Mouse (Mus musculus): Measurements from ENCODE around the gene Gm44805. TPM values are rescaled to one million over a fixed set of nuclear protein-coding genes. Genes with fewer than 3 reads are reported as not detected.
A peak's percentile ranks its signal among the peaks of the same experiment; 100 is the strongest.

Gene Gm44805
- polyA plus RNA-seq, 1 experiment = not detected

DNA sequence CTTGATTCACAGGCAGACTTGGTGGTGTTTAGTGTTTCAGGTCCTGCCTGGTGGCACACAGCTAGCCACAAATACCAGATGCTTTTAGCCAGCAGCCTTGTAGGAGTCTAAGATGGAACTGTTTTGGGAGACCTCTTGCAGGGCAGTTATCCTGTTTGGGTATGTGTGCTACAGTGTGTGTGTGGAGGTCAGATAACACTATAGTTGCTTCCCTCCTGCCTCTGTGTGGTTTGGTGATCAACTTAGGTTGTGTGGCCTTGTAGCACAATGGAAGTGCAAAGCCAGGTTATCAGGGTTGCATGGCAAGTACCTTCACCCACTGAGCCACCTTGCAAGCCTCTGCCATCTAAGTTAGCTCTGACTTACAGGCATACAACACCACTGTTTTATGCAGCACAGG lies 48.5 kb downstream of the Gm44805 start:
- no peak for DNase-seq
- Histone ChIP-seq H3K36me3 (ENCODE audit: control insufficient read depth, insufficient read depth, low read length) (no peaks in the 10 kb centered on the region), H3K4me3 (ENCODE audit: insufficient read depth, low read depth, low read length) (no peak overlapping the region), H3K27ac (ENCODE audit: insufficient read depth, low read depth, low read length) (no peak overlapping the region), H3K27me3 (replicated peaks; ENCODE audit: control insufficient read depth, insufficient read depth, low read length) (no peaks in the 10 kb centered on the region), H3K4me1 (ENCODE audit: control insufficient read depth, insufficient read depth, low read length) (no peaks in the 10 kb centered on the region)
- TF ChIP-seq CTCF (conservative IDR thresholded peaks at IDR 0.05; ENCODE audit: insufficient read depth, insufficient read length, low read depth, low read length) = no peak
- TF ChIP-seq POLR2A (IDR thresholded peaks at IDR 0.05; ENCODE audit: low read depth, low read length) = no peak

DNA sequence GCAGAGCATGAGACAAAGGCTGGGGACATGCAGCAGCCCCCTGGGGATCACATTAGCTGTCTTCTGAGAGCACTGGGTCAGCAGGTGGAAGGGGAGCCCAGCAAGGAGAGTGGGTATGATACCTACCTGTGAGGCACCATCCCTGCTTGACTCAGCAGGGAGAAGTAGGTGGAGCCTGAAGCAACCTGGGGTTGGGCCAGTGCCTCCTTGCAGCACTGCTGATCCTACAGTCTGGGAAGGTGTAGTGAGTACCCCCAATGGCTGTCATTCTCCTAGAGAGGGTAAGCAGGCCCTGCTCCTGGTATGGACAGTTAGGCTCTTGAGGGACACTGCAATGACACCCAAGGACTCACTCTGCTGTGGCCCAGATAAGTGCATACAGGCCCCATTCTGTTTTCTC lies 48.9 kb downstream of the Gm44805 start:
- Histone ChIP-seq H3K27ac (ENCODE audit: insufficient read depth, low read depth, low read length) (no peak overlapping the region), H3K36me3 (ENCODE audit: control insufficient read depth, insufficient read depth, low read length) (no peaks in the 10 kb centered on the region)
- TF ChIP-seq CTCF (conservative IDR thresholded peaks at IDR 0.05; ENCODE audit: insufficient read depth, insufficient read length, low read depth, low read length) = no peak
- no peak for TF ChIP-seq POLR2A (IDR thresholded peaks at IDR 0.05; ENCODE audit: low read depth, low read length)

DNA sequence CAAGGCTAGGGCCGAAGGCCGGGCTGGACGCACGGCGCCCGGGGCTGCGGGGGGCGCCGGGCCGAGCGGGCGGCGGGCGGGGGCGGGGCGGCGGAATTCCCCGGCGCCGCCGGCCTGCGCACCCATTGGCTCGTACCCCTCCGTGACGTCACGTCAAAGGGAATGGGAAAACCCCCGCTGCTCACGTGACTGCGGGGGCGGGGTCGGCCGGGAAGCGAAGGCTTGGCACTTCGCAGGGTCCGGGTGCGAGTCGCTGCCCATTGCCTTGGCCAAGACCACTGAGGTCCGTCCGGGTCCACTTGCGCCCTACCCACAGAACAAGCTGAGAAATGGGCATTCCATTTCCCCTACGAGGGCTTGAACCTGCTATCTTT lies 51.9 kb downstream of the Gm44805 start, which contains the start of gene Relb:
Gene Relb (minus strand): TSS at position 78 of the 374 bp plus-strand sequence.
- under 1% methylated on average over 41 of the region's 41 CpGs for WGBS
- H3K27ac ChIP-seq (ENCODE audit: insufficient read depth, low read depth, low read length) = peak within 1 kb of the TSS; percentile 68

More for the DNA sequence above, 48.9 kb downstream of the Gm44805 start:
- Histone ChIP-seq H3K4me1 (ENCODE audit: control insufficient read depth, insufficient read depth, low read length) (no peaks in the 10 kb centered on the region), H3K27me3 (replicated peaks; ENCODE audit: control insufficient read depth, insufficient read depth, low read length) (no peaks in the 10 kb centered on the region), H3K4me3 (ENCODE audit: insufficient read depth, low read depth, low read length) (no peak overlapping the region)
- DNase-seq = no peak

DNA sequence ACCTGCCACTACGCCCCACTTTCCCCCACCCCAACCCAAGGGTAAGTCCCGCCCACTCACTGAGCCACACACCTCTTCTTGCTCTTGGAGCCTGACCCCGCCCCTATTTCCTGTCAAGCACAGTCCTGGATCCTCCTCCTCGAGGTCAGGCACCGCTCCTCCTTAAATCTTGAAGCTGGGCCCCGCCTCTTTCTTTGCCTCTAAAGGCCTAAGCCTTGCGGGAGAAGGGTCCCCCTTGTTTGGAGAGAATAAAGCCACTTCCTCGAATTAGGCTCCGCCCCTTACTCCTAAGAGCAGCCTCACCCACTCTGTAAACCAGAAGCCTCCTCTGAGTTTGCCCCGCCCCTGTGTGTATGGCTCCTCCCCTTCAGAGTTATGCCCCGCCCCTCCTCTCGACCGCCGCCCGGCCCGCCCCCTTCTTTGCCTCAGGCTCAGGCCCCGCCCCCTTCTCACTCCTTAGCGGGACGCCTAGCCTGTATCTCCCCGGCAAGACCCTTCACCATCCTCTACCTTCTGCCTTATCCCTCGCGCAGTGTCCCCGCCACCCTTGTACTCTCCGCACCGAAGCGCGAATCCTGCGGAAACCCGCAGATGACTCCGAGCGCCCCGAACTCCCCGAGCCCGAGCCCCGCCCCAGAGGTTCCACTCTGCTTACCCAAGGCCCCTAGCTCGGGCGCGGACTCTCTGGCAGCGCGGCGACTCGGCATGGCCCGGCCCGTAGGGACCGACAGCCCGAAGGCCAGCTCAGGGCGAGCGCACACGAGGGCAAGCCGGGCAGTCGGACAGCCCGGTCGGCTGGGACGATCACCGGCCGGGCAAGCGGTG lies 52.5 kb downstream of the Gm44805 start:
- TF ChIP-seq CTCF (conservative IDR thresholded peaks at IDR 0.05; ENCODE audit: insufficient read depth, insufficient read length, low read depth, low read length) (no peak), POLR2A (IDR thresholded peaks at IDR 0.05; ENCODE audit: low read depth, low read length) (no peak)
- peak; percentile 98 for DNase-seq
- 2% methylated on average over 51 of the region's 57 CpGs for WGBS
- H3K27ac ChIP-seq (ENCODE audit: insufficient read depth, low read depth, low read length) = peak overlapping the region; percentile 68
- H3K27me3 ChIP-seq (replicated peaks; ENCODE audit: control insufficient read depth, insufficient read depth, low read length) = no peaks in the 10 kb centered on the region
- H3K36me3 ChIP-seq (ENCODE audit: control insufficient read depth, insufficient read depth, low read length) = no peaks in the 10 kb centered on the region
- H3K4me3 ChIP-seq (ENCODE audit: insufficient read depth, low read depth, low read length) = peak overlapping the region; percentile 81
- no peaks in the 10 kb centered on the region for H3K4me1 ChIP-seq (ENCODE audit: control insufficient read depth, insufficient read depth, low read length)

More for the DNA sequence above, 51.9 kb downstream of the Gm44805 start, which contains the start of gene Relb:
- Histone ChIP-seq H3K27me3 (replicated peaks; ENCODE audit: control insufficient read depth, insufficient read depth, low read length) (no peaks in the 10 kb centered on the region), H3K4me3 (ENCODE audit: insufficient read depth, low read depth, low read length) (peak within 1 kb of the TSS; percentile 81), H3K4me1 (ENCODE audit: control insufficient read depth, insufficient read depth, low read length) (no peaks in the 10 kb centered on the region), H3K36me3 (ENCODE audit: control insufficient read depth, insufficient read depth, low read length) (no peaks in the 10 kb centered on the region)
- no peak for TF ChIP-seq CTCF (conservative IDR thresholded peaks at IDR 0.05; ENCODE audit: insufficient read depth, insufficient read length, low read depth, low read length)
- DNase-seq = peak; percentile 94

DNA sequence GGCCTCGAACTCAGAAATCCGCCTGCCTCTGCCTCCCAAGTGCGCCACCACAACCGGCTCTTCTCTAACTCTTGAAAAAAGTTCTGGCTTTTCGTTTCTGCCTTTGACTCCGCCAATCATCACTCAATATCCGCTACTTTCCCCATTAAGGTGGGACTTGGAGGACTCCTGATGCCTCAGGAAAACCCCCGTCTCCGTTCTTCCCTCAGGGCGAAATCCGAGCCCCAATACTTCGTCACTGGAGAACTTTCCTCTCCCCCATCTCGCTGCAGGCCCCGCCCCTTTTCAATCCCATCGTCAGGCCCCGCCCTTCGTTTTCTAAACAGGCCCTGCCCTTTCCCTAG lies 53.1 kb downstream of the Gm44805 start:
- H3K27ac ChIP-seq (ENCODE audit: insufficient read depth, low read depth, low read length) = peak overlapping the region; percentile 60; the same call in 1 of the 2 replicates
- WGBS = 12% methylated on average over 17 of the region's 17 CpGs
- no peaks in the 10 kb centered on the region for H3K27me3 ChIP-seq (replicated peaks; ENCODE audit: control insufficient read depth, insufficient read depth, low read length)
- DNase-seq = no peak
- no peaks in the 10 kb centered on the region for H3K4me1 ChIP-seq (ENCODE audit: control insufficient read depth, insufficient read depth, low read length)
- H3K36me3 ChIP-seq (ENCODE audit: control insufficient read depth, insufficient read depth, low read length) = no peaks in the 10 kb centered on the region
- TF ChIP-seq CTCF (conservative IDR thresholded peaks at IDR 0.05; ENCODE audit: insufficient read depth, insufficient read length, low read depth, low read length) (no peak), POLR2A (IDR thresholded peaks at IDR 0.05; ENCODE audit: low read depth, low read length) (no peak)
- H3K4me3 ChIP-seq (ENCODE audit: insufficient read depth, low read depth, low read length) = peak overlapping the region; percentile 81

DNA sequence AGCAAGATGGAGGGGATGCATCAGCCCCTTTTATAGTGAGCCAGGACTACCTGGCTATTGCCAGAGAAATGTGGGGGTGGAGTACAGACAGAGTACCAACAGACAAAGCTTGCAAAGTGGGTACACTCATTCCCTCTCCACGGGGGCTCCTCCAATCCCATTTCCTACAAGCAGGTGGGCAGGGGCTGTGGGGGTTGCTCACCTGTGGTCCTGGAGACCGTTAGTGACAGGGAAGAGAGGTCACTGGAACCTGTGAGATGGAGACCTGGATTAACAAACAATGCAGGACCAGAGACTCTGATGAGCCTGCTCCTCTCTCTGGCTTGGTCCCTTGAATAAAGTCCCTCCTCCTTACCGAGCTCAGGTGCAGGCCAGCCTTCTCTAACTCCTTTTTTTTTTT lies 53.5 kb downstream of the Gm44805 start:
- DNase-seq = no peak
- 63% methylated on average over 3 of the region's 3 CpGs for WGBS
- Histone ChIP-seq H3K36me3 (ENCODE audit: control insufficient read depth, insufficient read depth, low read length) (no peaks in the 10 kb centered on the region), H3K27me3 (replicated peaks; ENCODE audit: control insufficient read depth, insufficient read depth, low read length) (no peaks in the 10 kb centered on the region), H3K4me1 (ENCODE audit: control insufficient read depth, insufficient read depth, low read length) (no peaks in the 10 kb centered on the region), H3K27ac (ENCODE audit: insufficient read depth, low read depth, low read length) (no peak overlapping the region), H3K4me3 (ENCODE audit: insufficient read depth, low read depth, low read length) (no peak overlapping the region)
- TF ChIP-seq CTCF (conservative IDR thresholded peaks at IDR 0.05; ENCODE audit: insufficient read depth, insufficient read length, low read depth, low read length) = no peak
- no peak for TF ChIP-seq POLR2A (IDR thresholded peaks at IDR 0.05; ENCODE audit: low read depth, low read length)

DNA sequence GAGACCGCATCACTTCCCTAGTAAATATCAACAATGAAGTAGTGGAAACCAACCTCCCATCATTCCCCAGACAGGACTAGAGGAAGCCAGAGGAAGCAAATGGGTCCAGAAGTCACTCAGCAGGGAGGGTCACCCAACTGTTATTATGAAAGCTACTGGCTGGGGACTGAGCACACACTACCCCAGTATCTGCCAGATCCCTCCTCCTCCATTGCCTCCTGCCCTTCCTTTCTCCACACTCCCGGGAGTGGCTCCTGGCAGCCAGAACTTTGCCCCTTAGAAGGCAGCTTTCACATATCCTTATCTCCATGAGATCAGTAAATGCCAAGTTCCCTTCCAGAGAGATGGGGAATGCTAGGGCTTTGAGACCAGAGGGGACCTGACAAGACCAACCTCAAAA lies 57.8 kb downstream of the Gm44805 start:
- Histone ChIP-seq H3K27me3 (replicated peaks; ENCODE audit: control insufficient read depth, insufficient read depth, low read length) (no peaks in the 10 kb centered on the region), H3K27ac (ENCODE audit: insufficient read depth, low read depth, low read length) (no peak overlapping the region), H3K36me3 (ENCODE audit: control insufficient read depth, insufficient read depth, low read length) (no peaks in the 10 kb centered on the region), H3K4me1 (ENCODE audit: control insufficient read depth, insufficient read depth, low read length) (no peaks in the 10 kb centered on the region), H3K4me3 (ENCODE audit: insufficient read depth, low read depth, low read length) (no peak overlapping the region)
- 55% methylated on average over 2 of the region's 2 CpGs for WGBS
- no peak for DNase-seq
- TF ChIP-seq CTCF (conservative IDR thresholded peaks at IDR 0.05; ENCODE audit: insufficient read depth, insufficient read length, low read depth, low read length) = no peak
- no peak for TF ChIP-seq POLR2A (IDR thresholded peaks at IDR 0.05; ENCODE audit: low read depth, low read length)

All from kidney, adult 2 months (tissue).